Mouse (Mus musculus) effector memory CD4-positive, alpha-beta T cell, adult 5 months (primary cell): ENCODE measurements around the gene Abcd2. TPM values are rescaled to one million over a fixed set of nuclear protein-coding genes. Genes with fewer than 3 reads are reported as not detected.

Experiments
- polyA plus RNA-seq: library from polyadenylated mRNA; unstranded; fragments of 100-300 nt; shearing (Covaris generic); gene quantifications from one replicate; pipeline ENCODE4 v1.2.1, GENCODE M21; 2017

Gene Abcd2
- polyA plus RNA-seq = not detected

DNA sequence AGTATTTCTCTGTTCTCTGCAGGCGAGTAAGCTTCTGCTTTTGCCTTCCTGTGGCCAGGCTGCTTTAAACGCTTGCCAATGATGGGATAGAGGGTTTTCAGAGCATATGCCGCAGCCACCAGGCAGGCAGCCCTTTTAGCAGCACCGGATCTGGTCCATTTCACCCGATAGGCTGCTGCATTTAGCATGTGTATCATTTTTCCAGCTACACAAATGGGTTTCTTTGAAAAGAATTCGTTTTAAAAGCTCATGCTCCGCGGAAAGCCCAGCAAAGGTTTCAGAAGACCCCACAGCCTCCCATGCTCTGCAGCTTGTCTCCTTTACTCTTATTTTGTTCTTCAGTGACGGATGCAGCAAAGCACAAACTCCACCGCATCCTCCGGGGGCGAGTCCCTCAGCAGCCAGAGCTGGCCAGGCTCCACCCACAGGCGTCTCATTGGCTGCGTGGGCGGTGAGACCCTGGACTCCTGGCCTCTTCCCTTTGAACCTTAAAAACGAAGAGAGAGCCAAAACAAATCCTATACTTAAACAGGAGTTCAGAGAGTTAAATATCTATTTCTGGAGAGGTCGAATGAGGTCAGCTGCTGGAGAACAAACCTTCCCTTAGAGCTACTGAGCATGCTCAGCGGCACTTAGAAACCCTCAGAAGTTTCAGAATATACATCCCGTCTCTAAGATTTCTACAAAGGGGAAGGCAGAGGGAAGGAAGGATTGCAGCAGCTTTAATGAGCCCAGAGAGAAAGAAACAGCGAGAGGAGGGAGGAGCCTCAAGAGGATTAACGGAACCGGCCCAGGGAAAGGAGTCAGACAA, at the start of gene Abcd2:
Gene Abcd2, minus strand, starts transcription at position 388 of the 811 bp plus-strand sequence.

GRCm38 (mm10) chr15:91199256-91199905, 7.8 kb upstream of the Abcd2 start, which contains the start of gene CN725425:
CN725425 (plus strand) TSS chr15:91199494.

Other genes with a start within 250 kb of the Abcd2 start
- not detected for gene Kif21a, start 141.9 kb downstream of the Abcd2 start, polyA plus RNA-seq
- gene CN725425, start 7.7 kb upstream of the Abcd2 start, polyA plus RNA-seq = not detected